Mouse (Mus musculus): ENCODE data around the gene Tgm3. TPM values are rescaled to one million over a fixed set of nuclear protein-coding genes. Genes with fewer than 3 reads are reported as not detected.

Tgm3 gene
- not detected for total RNA-seq (2023)

DNA sequence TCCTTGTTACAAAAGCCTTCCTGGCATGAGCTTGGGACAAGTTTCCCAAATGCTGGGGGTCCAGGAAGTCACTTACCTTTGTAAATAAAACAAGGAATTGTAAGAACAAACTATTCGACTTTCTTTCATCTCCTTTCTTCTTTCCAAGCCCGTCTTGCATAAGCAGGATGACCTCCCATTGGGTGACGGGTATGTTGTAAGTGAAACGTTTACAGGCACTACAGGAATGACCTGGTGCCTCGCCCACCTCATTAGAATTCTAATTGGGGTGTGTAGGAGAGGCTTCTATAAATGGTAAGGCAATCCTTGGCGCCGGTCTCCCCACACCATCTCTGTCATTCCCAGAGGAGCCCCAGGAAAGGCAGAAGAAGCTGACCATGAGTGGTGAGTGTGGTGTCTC is at the start of gene Tgm3:
Tgm3 (plus strand) TSS at position 324 of the 400 bp plus-strand sequence.

Other genes with a start within 250 kb of the Tgm3 start
- 11.7 TPM for gene Stk35, start 211.8 kb upstream of the Tgm3 start, total RNA-seq (2023)
- gene Tgm6, start 100.1 kb downstream of the Tgm3 start, total RNA-seq (2023) = not detected
- gene Snrpb, start 167.1 kb downstream of the Tgm3 start, total RNA-seq (2023) = 191 TPM
- not detected for gene Tmc2, start 182.8 kb downstream of the Tgm3 start, total RNA-seq (2023)